Mouse (Mus musculus) monocyte, adult 59 days (primary cell): ENCODE data around the gene Gm20873. TPM values are rescaled to one million over a fixed set of nuclear protein-coding genes. Genes with fewer than 3 reads are reported as not detected.

Experiments used
- total RNA-seq, 2 experiments: library from RNA; stranded (reverse); gene quantifications; one replicate each; pipeline ENCODE4 v1.2.4; 2023

Gm20873 gene
- total RNA-seq: not detected

GRCm38 (mm10) chrY:6266798-6267197, at the start of gene Gm20873:
Gm20873 (plus strand) TSS chrY:6267098.

GRCm38 (mm10) chrY:6237895-6238294, 29.0 kb upstream of the Gm20873 start, which contains the start of gene Gm21746:
Gm21746 (minus strand) TSS chrY:6237995.

Other genes starting within 250 kb of the Gm20873 start
- gene Gm21746, start 29.1 kb upstream of the Gm20873 start, total RNA-seq: not detected